11 mouse cellular contexts compared by ENCODE assay signal in genomic region chr17:63951436-63951835, GRCm38 (mm10).
DNase-seq lines count a peak whose midpoint lies in the region; ATAC-seq and TF ChIP-seq lines count a peak whose summit lies in the region.
"Had no signal": no experiment of that assay in that cellular context is flagged by ENCODE, and none has a peak within 500 bp of the region (broad histone marks: within the 10 kb centered on the region; RNA-seq: fewer than 3 reads in every experiment).

No protein-coding gene starts in this region.

- no peak overlapping the region for H3K4me2 ChIP-seq in hindbrain, postnatal 0 days (ENCODE audit: low read depth, low read length)
- H3K4me2 ChIP-seq in hindbrain, embryonic 16.5 days (ENCODE audit: low read length), result no peak overlapping the region
- H3K4me2 ChIP-seq in midbrain, embryonic 14.5 days (ENCODE audit: low read length), result no peak overlapping the region
- H3K4me2 ChIP-seq in midbrain, embryonic 13.5 days (replicated peaks), result no peak overlapping the region
- H3K4me2 ChIP-seq in stomach, postnatal 0 days (replicated peaks; ENCODE audit: low read depth), result no peak overlapping the region
- H3K4me2 ChIP-seq: forebrain, embryonic 15.5 days; hindbrain, embryonic 15.5 days had no signal

- no peaks in the 10 kb centered on the region for H3K36me3 ChIP-seq in hindbrain, postnatal 0 days (ENCODE audit: insufficient read depth, low read length)
- no peaks in the 10 kb centered on the region for H3K36me3 ChIP-seq in hindbrain, embryonic 16.5 days (ENCODE audit: control insufficient read depth, insufficient read depth, low read length)
- no peaks in the 10 kb centered on the region for H3K36me3 ChIP-seq in midbrain, embryonic 14.5 days (ENCODE audit: control insufficient read depth, insufficient read depth, low read length)
- H3K36me3 ChIP-seq in midbrain, embryonic 13.5 days, result no peaks in the 10 kb centered on the region
- no peaks in the 10 kb centered on the region for H3K36me3 ChIP-seq in stomach, postnatal 0 days (ENCODE audit: control insufficient read depth, insufficient read depth, low read length)
- H3K36me3 ChIP-seq: forebrain, embryonic 15.5 days; hindbrain, embryonic 15.5 days had no signal

- peak; percentile 66 for DNase-seq in hindbrain, postnatal 0 days (ENCODE audit: low spot score)
- peak; percentile 84 for DNase-seq in midbrain, embryonic 14.5 days
- DNase-seq in brain, adult 2 months (ENCODE audit: low read depth, low spot score), result peak; percentile 54
- no peak for DNase-seq in stomach, postnatal 0 days (ENCODE audit: low spot score)
- DNase-seq in adrenal gland, adult 18-20 months (ENCODE audit: low spot score in 2 of 2), result no peak
- DNase-seq: cerebellum, postnatal 36 days had no signal

- H3K4me3 ChIP-seq in hindbrain, postnatal 0 days (ENCODE audit: low read length), result no peak overlapping the region
- H3K4me3 ChIP-seq in hindbrain, embryonic 16.5 days (ENCODE audit: low read length), result no peak overlapping the region
- H3K4me3 ChIP-seq in midbrain, embryonic 14.5 days (replicated peaks; ENCODE audit: low read depth, low read length), result no peak overlapping the region
- no peak overlapping the region for H3K4me3 ChIP-seq in midbrain, embryonic 13.5 days (replicated peaks)
- H3K4me3 ChIP-seq in stomach, postnatal 0 days (ENCODE audit: low read depth, low read length), result no peak overlapping the region
- H3K4me3 ChIP-seq: forebrain, embryonic 15.5 days; hindbrain, embryonic 15.5 days; megakaryocyte, embryonic 14.5 days had no signal

- no peaks in the 10 kb centered on the region for H3K27me3 ChIP-seq in hindbrain, postnatal 0 days (ENCODE audit: insufficient read depth, low read length)
- no peaks in the 10 kb centered on the region for H3K27me3 ChIP-seq in hindbrain, embryonic 16.5 days (replicated peaks; ENCODE audit: control insufficient read depth, insufficient read depth, low read length)
- H3K27me3 ChIP-seq in midbrain, embryonic 14.5 days (ENCODE audit: control insufficient read depth, insufficient read depth, low read length), result no peaks in the 10 kb centered on the region
- H3K27me3 ChIP-seq in midbrain, embryonic 13.5 days, result no peaks in the 10 kb centered on the region
- H3K27me3 ChIP-seq in stomach, postnatal 0 days (ENCODE audit: control insufficient read depth, insufficient read depth, low read length), result no peaks in the 10 kb centered on the region
- H3K27me3 ChIP-seq: forebrain, embryonic 15.5 days; hindbrain, embryonic 15.5 days; megakaryocyte, embryonic 14.5 days had no signal

- no peak for TF ChIP-seq EP300 in stomach, postnatal 0 days (optimal IDR thresholded peaks at IDR 0.05)

- ATAC-seq in hindbrain, postnatal 0 days, result no peak
- ATAC-seq in hindbrain, embryonic 16.5 days, result no peak
- no peak for ATAC-seq in midbrain, embryonic 14.5 days (ENCODE audit: low FRiP score, low TSS enrichment)
- no peak for ATAC-seq in midbrain, embryonic 13.5 days
- ATAC-seq in stomach, postnatal 0 days (ENCODE audit: low FRiP score, low TSS enrichment), result no peak
- ATAC-seq: forebrain, embryonic 15.5 days had no signal

- TF ChIP-seq CTCF in hindbrain, postnatal 0 days (IDR thresholded peaks at IDR 0.05; ENCODE audit: low read depth), result peak; percentile 65
- peak; percentile 74 for TF ChIP-seq CTCF in stomach, postnatal 0 days (IDR thresholded peaks at IDR 0.05; ENCODE audit: low read depth)

- H3K9ac ChIP-seq in hindbrain, postnatal 0 days (replicated peaks; ENCODE audit: low read length), result no peak overlapping the region
- no peak overlapping the region for H3K9ac ChIP-seq in hindbrain, embryonic 16.5 days (ENCODE audit: low read depth, low read length)
- no peak overlapping the region for H3K9ac ChIP-seq in midbrain, embryonic 14.5 days (replicated peaks; ENCODE audit: low read length)
- no peak overlapping the region for H3K9ac ChIP-seq in midbrain, embryonic 13.5 days (replicated peaks)
- H3K9ac ChIP-seq in stomach, postnatal 0 days (ENCODE audit: low read length), result no peak overlapping the region
- H3K9ac ChIP-seq: forebrain, embryonic 15.5 days; hindbrain, embryonic 15.5 days had no signal

- 79% methylated on average over 2 of the region's 2 CpGs for WGBS in hindbrain, postnatal 0 days
- 91% methylated on average over 2 of the region's 2 CpGs for WGBS in hindbrain, embryonic 16.5 days
- whole genome bisulfite sequencing in midbrain, embryonic 14.5 days, result 92% methylated on average over 2 of the region's 2 CpGs
- WGBS in midbrain, embryonic 13.5 days, result 90% methylated on average over 2 of the region's 2 CpGs
- WGBS in stomach, postnatal 0 days, result 65% methylated on average over 2 of the region's 2 CpGs

- no peaks in the 10 kb centered on the region for H3K4me1 ChIP-seq in hindbrain, postnatal 0 days (ENCODE audit: insufficient read depth, low read length)
- H3K4me1 ChIP-seq in hindbrain, embryonic 16.5 days (ENCODE audit: control insufficient read depth, insufficient read depth, low read depth, low read length), result no peaks in the 10 kb centered on the region
- H3K4me1 ChIP-seq in midbrain, embryonic 14.5 days (ENCODE audit: control insufficient read depth, insufficient read depth, low read length), result no peaks in the 10 kb centered on the region
- H3K4me1 ChIP-seq in midbrain, embryonic 13.5 days (replicated peaks), result no peaks in the 10 kb centered on the region
- H3K4me1 ChIP-seq in stomach, postnatal 0 days (replicated peaks; ENCODE audit: control insufficient read depth, insufficient read depth), result no peaks in the 10 kb centered on the region
- H3K4me1 ChIP-seq: forebrain, embryonic 15.5 days; hindbrain, embryonic 15.5 days had no signal

- H3K27ac ChIP-seq in hindbrain, postnatal 0 days, result no peak overlapping the region
- H3K27ac ChIP-seq in hindbrain, embryonic 16.5 days (ENCODE audit: low read depth, low read length), result no peak overlapping the region
- no peak overlapping the region for H3K27ac ChIP-seq in midbrain, embryonic 14.5 days (replicated peaks; ENCODE audit: low read depth, low read length)
- H3K27ac ChIP-seq in midbrain, embryonic 13.5 days, result no peak overlapping the region
- H3K27ac ChIP-seq in stomach, postnatal 0 days (replicated peaks), result no peak overlapping the region
- H3K27ac ChIP-seq: forebrain, embryonic 15.5 days; hindbrain, embryonic 15.5 days had no signal

- H3K9me3 ChIP-seq in hindbrain, postnatal 0 days (ENCODE audit: low read length), result no peaks in the 10 kb centered on the region
- no peaks in the 10 kb centered on the region for H3K9me3 ChIP-seq in hindbrain, embryonic 16.5 days (ENCODE audit: control insufficient read depth, low read length)
- no peaks in the 10 kb centered on the region for H3K9me3 ChIP-seq in midbrain, embryonic 14.5 days (ENCODE audit: control insufficient read depth, low read length)
- no peaks in the 10 kb centered on the region for H3K9me3 ChIP-seq in midbrain, embryonic 13.5 days
- no peaks in the 10 kb centered on the region for H3K9me3 ChIP-seq in stomach, postnatal 0 days (ENCODE audit: control insufficient read depth, low read length)
- H3K9me3 ChIP-seq: forebrain, embryonic 15.5 days; hindbrain, embryonic 15.5 days; megakaryocyte, embryonic 14.5 days had no signal

Comparison
In these comparisons a context has a peak if more than half of its experiments do, and no peak if none do; other contexts are left out.
1. DNase-seq: peak in hindbrain, postnatal 0 days (single experiment), midbrain, embryonic 14.5 days (single experiment) and brain, adult 2 months (single experiment); none in stomach, postnatal 0 days (single experiment) and adrenal gland, adult 18-20 months (0 of 2).